ENCODE assay signal across 10 mouse cellular contexts in the genomic region with DNA sequence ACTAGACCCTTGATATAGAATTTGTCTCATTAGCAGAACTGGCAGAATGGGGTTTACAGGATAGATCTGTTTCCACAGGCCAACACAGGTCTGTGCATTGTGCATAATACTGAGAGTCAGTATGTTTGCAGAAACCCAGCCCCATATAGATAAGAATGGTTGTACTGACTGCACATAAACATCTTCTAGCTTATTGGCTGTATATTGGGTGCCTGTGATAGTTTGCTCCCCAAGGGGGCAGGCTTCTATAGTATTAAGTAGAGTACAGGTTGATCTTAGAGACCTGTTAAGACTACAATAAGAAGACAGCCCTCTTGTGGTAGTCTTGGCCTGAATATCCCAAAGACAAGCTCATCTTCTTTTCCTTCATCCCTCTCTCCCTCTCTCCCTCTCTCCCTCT.
DNase-seq lines count a peak whose midpoint lies in the region; ATAC-seq and TF ChIP-seq lines count a peak whose summit lies in the region.
"Had no signal": no experiment of that assay in that cellular context is flagged by ENCODE, and none has a peak within 500 bp of the region (broad histone marks: within the 10 kb centered on the region; RNA-seq: fewer than 3 reads in every experiment).

No protein-coding gene starts in this region.

- peak; percentile 3 for DNase-seq in kidney, postnatal 14 days
- DNase-seq in kidney, adult 18-20 months: no peak
- DNase-seq in brain, adult 2 months (ENCODE audit: low read depth, low spot score): peak; percentile 1
- no peak for DNase-seq in gastrocnemius, adult 2 months
- DNase-seq in left cerebral cortex, adult 9 months (ENCODE audit: low spot score in 2 of 2): no peak
- DNase-seq: midbrain, embryonic 14.5 days had no signal

- H3K4me1 ChIP-seq in stomach, embryonic 15.5 days: no peaks in the 10 kb centered on the region
- H3K4me1 ChIP-seq in forebrain, embryonic 16.5 days (replicated peaks; ENCODE audit: control insufficient read depth, insufficient read depth, low read length): no peaks in the 10 kb centered on the region

- no peak overlapping the region for H3K9ac ChIP-seq in stomach, embryonic 15.5 days
- no peak overlapping the region for H3K9ac ChIP-seq in forebrain, embryonic 16.5 days (replicated peaks; ENCODE audit: low read depth, low read length)

- no peaks in the 10 kb centered on the region for H3K27me3 ChIP-seq in stomach, embryonic 15.5 days (replicated peaks)
- H3K27me3 ChIP-seq in forebrain, embryonic 16.5 days (replicated peaks; ENCODE audit: control insufficient read depth, insufficient read depth, low read length): no peaks in the 10 kb centered on the region

- intact Hi-C loops in gastrocnemius, adult 2 months (cut with DNase I): no loop called here

- H3K36me3 ChIP-seq in stomach, embryonic 15.5 days: no peaks in the 10 kb centered on the region
- H3K36me3 ChIP-seq in forebrain, embryonic 16.5 days (ENCODE audit: control insufficient read depth, insufficient read depth): no peaks in the 10 kb centered on the region

- H3K4me3 ChIP-seq in stomach, embryonic 15.5 days (replicated peaks): no peak overlapping the region
- H3K4me3 ChIP-seq in forebrain, embryonic 16.5 days (replicated peaks; ENCODE audit: low read length): no peak overlapping the region
- no peak overlapping the region for H3K4me3 ChIP-seq in gastrocnemius, adult 2 months

- no peak overlapping the region for H3K4me2 ChIP-seq in stomach, embryonic 15.5 days
- H3K4me2 ChIP-seq in forebrain, embryonic 16.5 days (ENCODE audit: low read length): no peak overlapping the region

- H3K9me3 ChIP-seq in stomach, embryonic 15.5 days: no peaks in the 10 kb centered on the region
- no peaks in the 10 kb centered on the region for H3K9me3 ChIP-seq in forebrain, embryonic 16.5 days (ENCODE audit: control insufficient read depth, low read length)

- no peak for TF ChIP-seq CTCF in gastrocnemius, adult 2 months (IDR thresholded peaks at IDR 0.05)

- H3K27ac ChIP-seq in stomach, embryonic 15.5 days: peak overlapping the region; percentile 67; the same call in 1 of the 2 replicates
- H3K27ac ChIP-seq in forebrain, embryonic 16.5 days (ENCODE audit: low read length): no peak overlapping the region
- no peak overlapping the region for H3K27ac ChIP-seq in gastrocnemius, adult 2 months
- H3K27ac ChIP-seq: hindbrain, postnatal 0 days had no signal

- peak; percentile 99 for ATAC-seq in CD4-positive, CD25-positive, alpha-beta regulatory T cell, adult 4 months
- ATAC-seq in stomach, embryonic 15.5 days (ENCODE audit: insufficient read depth, low FRiP score, low read depth): no peak
- no peak for ATAC-seq in forebrain, embryonic 16.5 days
- ATAC-seq: hindbrain, postnatal 0 days had no signal

Comparison
In these comparisons a context has a peak if more than half of its experiments do, and no peak if none do; other contexts are left out.
1. DNase-seq: peak in kidney, postnatal 14 days (single experiment) and brain, adult 2 months (single experiment); none in kidney, adult 18-20 months (single experiment), gastrocnemius, adult 2 months (single experiment) and left cerebral cortex, adult 9 months (0 of 2).